Mouse (Mus musculus) spleen, adult 12 weeks (tissue): ENCODE data around the gene Tmtc1.

ENCODE experiments used
- DNase-seq: peaks from one replicate; pipeline ENCODE4 v3.0.0; 2022; ENCODE audit warnings: low spot score

The Tmtc1 gene

DNA sequence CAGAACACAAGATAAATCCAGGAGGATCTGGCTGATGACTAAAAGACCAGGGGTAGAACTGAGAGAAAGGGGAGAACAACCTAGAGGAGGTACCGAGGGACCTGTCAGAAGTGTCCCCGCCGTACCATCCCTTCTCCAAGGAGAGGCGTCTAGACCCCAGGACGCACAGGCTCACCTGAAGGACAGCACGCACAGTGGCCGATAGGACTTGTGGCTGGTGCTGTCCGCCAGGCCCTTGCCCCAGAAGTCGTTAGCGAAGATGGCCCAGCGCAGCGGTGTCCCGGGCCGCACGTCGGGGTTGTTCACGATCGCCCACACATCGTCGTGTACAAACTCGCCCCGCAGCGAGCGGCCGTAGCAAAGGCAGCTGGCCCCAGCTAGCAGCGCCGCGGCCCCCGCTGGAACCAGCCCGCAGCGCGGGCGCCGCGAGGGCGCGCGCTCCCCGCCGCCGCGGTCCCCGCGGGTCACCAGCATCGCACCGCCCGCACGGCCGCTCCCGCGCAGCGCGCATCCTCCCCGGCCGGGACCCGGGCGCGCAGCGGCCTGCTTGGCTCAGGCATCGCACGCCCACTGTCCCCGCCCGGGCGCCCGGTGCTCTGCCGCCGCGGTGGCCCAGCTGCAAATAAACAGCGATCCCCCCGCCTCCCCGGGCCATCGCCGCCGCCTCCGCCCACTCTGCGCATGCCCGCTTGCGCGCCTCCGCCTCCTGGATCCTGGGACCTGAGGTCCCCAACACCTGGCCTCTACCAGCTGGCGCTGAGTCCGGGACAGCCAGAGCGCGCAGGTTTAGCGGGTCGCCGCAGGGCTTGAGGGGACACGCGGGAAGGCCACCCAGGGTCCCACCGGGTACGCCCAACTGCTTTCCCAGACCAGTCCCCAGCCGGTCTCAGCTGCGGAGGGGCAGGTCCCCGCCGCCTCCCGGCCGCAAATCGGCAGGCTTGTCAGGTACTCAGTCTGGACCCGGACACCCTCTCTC is at the start of gene Tmtc1:
Tmtc1 (minus strand) TSS at position 664 of the 976 bp plus-strand sequence.
- DNase-seq, result peak; percentile 6

GRCm38 (mm10) chr6:148491849-148492248 is 47.7 kb upstream of the Tmtc1 start:
- DNase-seq, result no peak

GRCm38 (mm10) chr6:148486756-148487155 is 42.6 kb upstream of the Tmtc1 start:
- DNase-seq, result no peak

GRCm38 (mm10) chr6:148481894-148482293 is 37.7 kb upstream of the Tmtc1 start:
- DNase-seq, result no peak

DNA sequence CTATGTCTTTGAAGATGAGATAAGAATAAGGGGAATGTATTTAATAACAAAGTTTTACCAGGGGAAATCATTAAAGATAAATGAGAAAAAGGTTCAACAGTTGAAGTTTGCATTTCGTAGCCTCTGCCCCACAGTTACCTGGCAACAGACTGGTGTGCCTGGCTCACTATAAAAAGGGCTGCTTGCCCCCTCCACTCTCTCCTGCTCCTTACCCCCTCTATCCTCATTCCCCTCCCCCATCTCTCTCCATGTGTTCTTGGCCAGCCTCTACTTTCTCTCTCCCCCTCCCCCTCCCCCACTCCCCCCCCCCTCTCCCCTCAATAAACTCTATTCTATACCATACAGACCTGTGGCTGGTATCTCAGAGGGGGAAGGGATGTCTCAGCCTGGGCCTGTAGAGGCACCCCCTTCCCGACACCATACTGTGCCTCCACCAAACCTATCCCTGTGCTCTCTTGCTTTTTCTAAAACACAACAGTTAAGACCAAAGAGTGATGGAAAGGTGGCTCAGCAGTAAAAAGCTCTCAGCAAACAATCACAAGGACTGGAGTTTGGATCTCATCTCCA is 35.6 kb upstream of the Tmtc1 start:
- DNase-seq, result no peak

- no peak for DNase-seq
These were observed 34.2 kb upstream of the Tmtc1 start for GRCm38 (mm10) chr6:148478350-148478749.

DNA sequence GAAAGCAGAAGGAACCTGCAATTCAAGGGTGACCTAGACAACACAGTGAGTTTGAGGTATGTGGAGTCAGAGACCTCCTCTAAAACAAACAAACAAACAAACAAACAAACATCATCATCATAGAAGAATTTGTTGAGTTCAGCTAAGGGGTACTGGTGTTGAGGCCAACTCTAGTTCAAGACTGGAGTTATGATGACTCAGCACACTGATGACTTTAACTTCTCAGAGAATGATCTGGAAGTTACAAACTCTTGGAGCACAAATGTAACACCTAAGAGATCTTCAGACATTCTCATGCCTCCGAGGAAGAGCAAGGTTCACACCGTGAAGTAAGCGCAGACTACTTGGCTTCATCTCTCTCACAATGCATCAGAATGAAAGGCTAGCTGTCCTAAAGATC is 28.1 kb upstream of the Tmtc1 start:
- DNase-seq, result no peak

- DNase-seq, result no peak
These were observed 23.8 kb upstream of the Tmtc1 start for GRCm38 (mm10) chr6:148467924-148468389.

- DNase-seq, result no peak
These were observed 23.2 kb upstream of the Tmtc1 start for GRCm38 (mm10) chr6:148467170-148467921.

DNA sequence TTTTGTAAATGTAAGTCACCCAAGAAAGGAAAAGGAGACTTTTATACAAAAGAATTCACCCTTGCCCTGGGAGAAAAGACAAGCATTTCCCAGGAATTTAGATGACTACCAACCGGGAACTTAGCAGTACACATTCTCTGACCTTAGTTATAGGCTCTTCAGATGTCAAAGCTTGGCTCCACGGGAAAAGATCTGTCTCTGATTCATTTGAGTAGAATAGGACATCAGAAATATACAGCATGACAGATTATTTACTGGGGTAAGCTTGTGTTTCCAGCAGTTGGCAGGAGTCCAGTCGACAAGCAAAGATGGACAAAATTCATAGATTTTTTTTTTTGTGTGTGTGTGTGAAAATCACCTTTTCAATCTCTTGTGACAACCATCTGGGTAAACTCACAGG is 15.4 kb upstream of the Tmtc1 start:
- DNase-seq, result no peak

DNA sequence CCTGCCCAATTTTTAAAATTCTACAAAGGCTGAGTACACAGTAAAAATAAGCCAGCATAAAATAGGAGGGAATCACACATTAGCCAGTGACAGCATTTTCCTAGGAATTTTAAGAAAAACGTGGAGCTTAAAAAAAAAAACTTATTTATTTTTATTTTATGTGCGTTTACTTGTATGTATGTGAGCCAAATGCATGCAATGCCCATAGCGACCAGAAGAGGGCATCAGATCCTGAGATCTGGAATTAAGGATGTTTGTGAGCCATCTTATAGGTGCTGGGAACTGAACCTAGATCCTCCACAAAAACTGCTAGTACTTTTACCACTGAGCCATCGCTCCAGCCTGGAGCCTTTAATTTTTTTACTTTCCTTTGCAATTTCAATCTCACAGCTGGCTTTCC is 11.3 kb upstream of the Tmtc1 start:
- no peak for DNase-seq

DNA sequence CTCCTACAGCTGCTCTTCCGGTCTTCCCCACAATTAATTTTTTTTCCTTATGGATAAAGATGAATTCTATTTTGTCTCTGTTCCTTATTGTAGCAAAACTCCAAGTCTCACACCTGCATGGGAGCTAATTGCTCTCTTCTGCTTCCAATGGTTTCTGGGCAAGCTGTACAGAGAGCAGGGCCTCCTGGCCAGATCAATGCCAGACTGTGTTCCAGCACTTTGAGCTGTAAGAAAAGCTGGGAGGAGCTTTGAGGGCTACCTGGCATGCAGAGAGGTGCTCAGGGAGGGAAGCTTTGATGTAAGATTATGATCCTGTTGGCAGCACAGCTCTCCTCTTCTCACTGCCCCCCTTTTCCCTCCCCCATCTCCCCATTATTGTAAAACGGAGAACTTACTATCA is 10.6 kb upstream of the Tmtc1 start:
- DNase-seq, result no peak

GRCm38 (mm10) chr6:148448151-148448550 is 4.0 kb upstream of the Tmtc1 start:
- DNase-seq, result no peak

- no peak for DNase-seq
These were observed 1.9 kb upstream of the Tmtc1 start for GRCm38 (mm10) chr6:148446113-148446512.

- DNase-seq, result no peak
These were observed 607 bp upstream of the Tmtc1 start for GRCm38 (mm10) chr6:148444796-148445195.

DNA sequence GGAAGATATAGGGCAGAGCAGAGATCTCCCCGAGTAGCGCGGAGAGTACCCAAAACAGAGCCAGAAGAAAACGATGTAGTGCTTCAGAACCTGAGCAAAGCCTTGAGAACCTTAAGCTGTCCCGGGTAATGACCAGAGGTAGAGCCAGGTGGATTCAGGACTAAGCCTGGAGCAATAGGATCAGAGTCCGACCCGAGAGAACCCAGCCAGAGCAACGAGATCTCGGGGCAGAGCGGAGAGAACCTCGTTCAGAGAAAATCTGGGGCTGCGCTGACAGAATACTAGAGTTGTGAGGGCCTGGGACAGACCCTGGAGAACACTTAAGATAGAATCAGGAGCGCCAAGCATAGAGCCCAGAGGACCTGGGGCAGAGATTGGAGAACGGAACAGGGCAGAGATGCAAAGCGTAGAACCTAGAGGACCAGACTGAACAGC is 881 bp downstream of the Tmtc1 start:
- DNase-seq, result no peak

- no peak for DNase-seq
These were observed 1.4 kb downstream of the Tmtc1 start for GRCm38 (mm10) chr6:148442671-148443290.

DNA sequence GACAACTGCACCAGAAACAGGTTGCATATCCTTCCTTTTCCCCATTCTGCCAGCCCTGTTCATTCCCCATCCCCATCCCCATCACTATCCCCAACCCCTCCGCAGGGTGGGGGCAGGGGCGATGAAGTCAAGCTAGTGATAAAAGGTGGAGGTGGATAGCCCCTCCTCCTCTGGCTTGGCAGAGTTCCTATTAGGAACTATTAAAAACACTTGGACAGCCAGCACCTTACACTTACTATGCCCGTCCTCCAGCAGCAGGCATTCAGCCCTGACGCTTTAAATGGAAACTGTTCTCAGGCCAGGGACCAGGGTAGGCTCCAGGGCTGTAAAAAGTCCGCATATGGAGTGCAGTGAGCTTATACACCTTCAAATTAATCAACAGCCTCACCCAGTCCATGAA is 2.3 kb downstream of the Tmtc1 start:
- no peak for DNase-seq

DNA sequence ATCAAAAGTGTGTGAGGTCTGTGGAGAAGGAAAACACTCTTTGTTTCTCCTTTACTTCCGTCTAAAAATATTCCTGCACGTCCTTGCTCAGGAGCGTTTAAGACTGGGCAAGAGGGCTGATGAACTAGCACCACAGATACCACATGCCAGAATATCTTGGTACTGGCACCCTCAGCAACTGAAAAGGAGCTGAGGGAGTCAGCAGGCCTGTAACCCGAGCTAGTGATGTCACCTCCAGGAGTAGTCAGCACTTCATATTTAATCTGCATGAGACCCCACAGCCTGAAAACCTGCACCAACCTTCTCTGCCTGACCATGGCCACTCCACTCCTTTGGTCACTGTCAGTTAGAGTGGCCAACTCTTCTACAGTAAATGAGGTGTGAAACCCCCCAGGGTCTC is 5.1 kb downstream of the Tmtc1 start:
- no peak for DNase-seq

DNA sequence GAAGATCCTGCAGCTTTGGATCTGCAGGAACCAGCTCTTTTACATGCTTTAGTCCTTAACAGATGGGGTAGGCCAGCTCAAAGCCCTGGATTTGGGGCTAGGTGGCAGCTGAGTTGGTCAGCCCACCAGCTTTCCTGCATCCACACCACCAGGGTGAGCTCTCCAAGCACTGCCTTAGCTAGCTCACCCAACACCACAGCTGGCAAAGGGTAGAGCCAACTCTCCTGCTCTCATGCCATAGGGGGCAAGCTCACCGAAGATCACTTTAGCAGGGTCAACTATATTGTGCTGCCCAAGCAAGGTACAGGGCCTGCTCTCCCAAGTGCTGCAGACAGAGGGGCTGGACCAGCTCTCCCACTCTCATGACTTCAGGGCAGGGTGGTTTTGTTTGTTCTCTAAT is 6.6 kb downstream of the Tmtc1 start:
- DNase-seq, result no peak

GRCm38 (mm10) chr6:148436441-148437001 is 7.7 kb downstream of the Tmtc1 start:
- peak; percentile 5 for DNase-seq

DNA sequence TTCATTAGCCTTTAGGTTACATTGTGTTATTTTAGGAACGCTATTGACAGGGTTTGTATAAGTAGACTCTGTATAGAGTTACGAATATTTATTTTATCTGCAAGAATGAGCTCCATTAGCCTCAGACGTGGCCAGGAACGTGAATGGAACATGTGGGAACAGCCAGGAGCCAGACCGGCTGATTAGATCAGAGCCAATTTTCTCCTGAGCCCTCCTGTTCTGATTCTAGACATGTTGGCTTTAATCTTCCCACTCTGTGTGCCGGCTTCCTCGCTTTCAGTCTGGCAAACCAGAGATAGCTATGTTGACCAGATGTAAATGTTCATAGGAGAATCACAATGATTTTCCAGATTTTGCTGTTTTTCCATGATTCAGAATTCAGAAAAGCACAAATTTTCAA is 22.6 kb downstream of the Tmtc1 start:
- DNase-seq, result no peak
